Mouse (Mus musculus) adipose tissue, adult 10 weeks (tissue): ENCODE results near the gene Ece1. TPM values are rescaled to one million over a fixed set of nuclear protein-coding genes. Genes with fewer than 3 reads are reported as not detected.

Experiments used
- polyA plus RNA-seq: library from polyadenylated mRNA; stranded (reverse); fragments of 350-450 nt; fragmentation: Illumina TruSeq; extraction: RNeasy Lipid Tissue Mini Kit (QIAGEN cat#74804); gene quantifications from one replicate; pipeline ENCODE4 v1.2.3, GENCODE M21; 2014; ENCODE audit warnings: low read depth, low replicate concordance

The Ece1 gene
- polyA plus RNA-seq = 72.1 TPM

GRCm38 (mm10) chr4:137862019-137862418 is at the start of gene Ece1:
Ece1 (plus strand) TSS chr4:137862237.

DNA sequence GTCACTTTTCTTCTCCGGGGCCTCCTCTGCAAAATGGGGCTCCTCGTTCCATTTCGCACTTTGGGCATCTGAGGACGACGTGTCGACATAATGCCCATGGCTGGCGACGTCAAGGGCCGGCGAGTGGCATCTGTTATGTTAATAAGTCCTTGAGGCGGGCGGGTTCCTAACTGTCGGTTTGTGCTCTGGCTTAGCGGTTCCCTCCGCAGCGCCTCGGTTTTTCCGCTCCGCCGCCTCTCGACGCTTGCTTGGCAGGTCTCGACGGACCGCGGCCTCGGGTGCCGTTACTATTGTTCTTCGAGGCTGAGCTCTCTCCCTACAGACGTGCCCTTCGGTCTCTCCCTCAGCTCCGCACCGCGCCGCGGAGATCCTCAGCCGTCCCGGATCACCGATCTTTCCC is 130.9 kb downstream of the Ece1 start, which contains the start of gene Eif4g3:
Gene Eif4g3, plus strand, starts transcription at position 133 of the 400 bp plus-strand sequence.

Other genes with a start within 250 kb of the Ece1 start
- 6.2 TPM for gene Rap1gap, start 197.5 kb upstream of the Ece1 start, polyA plus RNA-seq
- 103 TPM for gene Alpl, start 65.9 kb upstream of the Ece1 start, polyA plus RNA-seq
- 53.0 TPM for gene Eif4g3, start 130.8 kb downstream of the Ece1 start, polyA plus RNA-seq